Mouse (Mus musculus): ENCODE data around the gene Qtrt2. TPM values are rescaled to one million over a fixed set of nuclear protein-coding genes. Genes with fewer than 3 reads are reported as not detected.

Qtrt2 gene
- total RNA-seq, 2 experiments from 2014 or later, result 6.7 to 12.5 TPM

GRCm38 (mm10) chr16:43818404-43818803 is 108.2 kb downstream of the Qtrt2 start:
- DNase-seq (ENCODE audit: low spot score), result no peak

GRCm38 (mm10) chr16:43816321-43816720 is 110.3 kb downstream of the Qtrt2 start:
- no peak for DNase-seq (ENCODE audit: low spot score)

GRCm38 (mm10) chr16:43814644-43815043 is 112.0 kb downstream of the Qtrt2 start:
- DNase-seq (ENCODE audit: low spot score), result no peak

Other genes with a start within 250 kb of the Qtrt2 start
- not detected for gene Drd3, start 172.8 kb downstream of the Qtrt2 start, total RNA-seq (2021)
- gene Ccdc191, start 37.0 kb downstream of the Qtrt2 start, total RNA-seq (2021), result 1 to 10 TPM; 2.0 to 2.5 TPM
- gene Zdhhc23, start 53.0 kb upstream of the Qtrt2 start, total RNA-seq (2021), result 10 to 100 TPM in 1 of 2 experiments, 1 to 10 TPM in 1; 8.2 to 18.2 TPM
- under 1 TPM; 0.25 to 0.26 TPM for gene Gramd1c, start 136.5 kb upstream of the Qtrt2 start, total RNA-seq (2021)
- gene Atp6v1a, start 212.9 kb upstream of the Qtrt2 start, total RNA-seq (2021), result 10 to 100 TPM; 19.1 to 30.1 TPM
- 100 to 1,000 TPM; 183 to 237 TPM for gene Naa50, start 213.0 kb upstream of the Qtrt2 start, total RNA-seq (2021)
- 10 to 100 TPM; 43.0 to 52.5 TPM for gene Usf3, start 246.4 kb upstream of the Qtrt2 start, total RNA-seq (2021)